Mouse (Mus musculus): ENCODE data around the gene Jchain.
A peak's percentile ranks its signal among the peaks of the same experiment; 100 is the strongest.
"Not testable (repeated sequence)": the region's sequence is repeated elsewhere in the genome, so short reads cannot be mapped to it uniquely, and the experiment has no call there.

Jchain gene

GRCm38 (mm10) chr5:88527657-88528056 lies at the start of gene Jchain:
Gene Jchain, minus strand, starts transcription at chr5:88527891.
- DNase-seq (ENCODE audit: inconsistent age in 2 of 2, low spot score in 1 of 2): no peak

GRCm38 (mm10) chr5:88575506-88576338 lies 48.0 kb upstream of the Jchain start:
- no peak for DNase-seq (ENCODE audit: inconsistent age in 2 of 2, low spot score in 1 of 2)

- DNase-seq (ENCODE audit: inconsistent age in 2 of 2, low spot score in 1 of 2): no peak
Observed at GRCm38 (mm10) chr5:88574829-88575228, 47.1 kb upstream of the Jchain start.

- no peak for DNase-seq (ENCODE audit: inconsistent age in 2 of 2, low spot score in 1 of 2)
Observed at GRCm38 (mm10) chr5:88569541-88569940, 41.9 kb upstream of the Jchain start.

GRCm38 (mm10) chr5:88566034-88566841 lies 38.5 kb upstream of the Jchain start:
- DNase-seq (ENCODE audit: inconsistent age in 2 of 2, low spot score in 1 of 2): peak in 1 of 2 experiments; percentile 69

GRCm38 (mm10) chr5:88565148-88566033 lies 37.7 kb upstream of the Jchain start:
- DNase-seq (ENCODE audit: inconsistent age in 2 of 2, low spot score in 1 of 2): peak; percentile 85 to 91

- DNase-seq (ENCODE audit: inconsistent age in 2 of 2, low spot score in 1 of 2): peak; percentile 94 to 96
Observed at GRCm38 (mm10) chr5:88564501-88565147, 36.9 kb upstream of the Jchain start, which contains the start of gene Rufy3. Gene Rufy3, plus strand, starts transcription at chr5:88565040.

- DNase-seq (ENCODE audit: inconsistent age in 2 of 2, low spot score in 1 of 2): no peak
Observed at GRCm38 (mm10) chr5:88562863-88563780, 35.4 kb upstream of the Jchain start.

GRCm38 (mm10) chr5:88561080-88561814 lies 33.6 kb upstream of the Jchain start:
- no peak for DNase-seq (ENCODE audit: inconsistent age in 2 of 2, low spot score in 1 of 2)

GRCm38 (mm10) chr5:88558991-88559390 lies 31.3 kb upstream of the Jchain start:
- DNase-seq (ENCODE audit: inconsistent age in 2 of 2, low spot score in 1 of 2): no peak

- DNase-seq (ENCODE audit: inconsistent age in 2 of 2, low spot score in 1 of 2): peak; percentile 94 to 99
Observed at GRCm38 (mm10) chr5:88554086-88554886, 26.6 kb upstream of the Jchain start, which contains the start of gene Utp3. Gene Utp3, plus strand, starts transcription at chr5:88554462.

- peak in 1 of 2 experiments; percentile 43 for DNase-seq (ENCODE audit: inconsistent age in 2 of 2, low spot score in 1 of 2)
Observed at GRCm38 (mm10) chr5:88553271-88554085, 25.8 kb upstream of the Jchain start.

- no peak for DNase-seq (ENCODE audit: inconsistent age in 2 of 2, low spot score in 1 of 2)
Observed at GRCm38 (mm10) chr5:88545536-88545935, 17.8 kb upstream of the Jchain start.

GRCm38 (mm10) chr5:88544411-88544810 lies 16.7 kb upstream of the Jchain start:
- not testable (repeated sequence) for DNase-seq (ENCODE audit: inconsistent age in 2 of 2, low spot score in 1 of 2)

GRCm38 (mm10) chr5:88542651-88543282 lies 15.1 kb upstream of the Jchain start:
- DNase-seq (ENCODE audit: inconsistent age in 2 of 2, low spot score in 1 of 2): peak; percentile 36 to 79

- DNase-seq (ENCODE audit: inconsistent age in 2 of 2, low spot score in 1 of 2): no peak
Observed at GRCm38 (mm10) chr5:88540845-88541244, 13.2 kb upstream of the Jchain start.

Data from adrenal gland, adult (tissue).